Mouse (Mus musculus) A20 (cell line): Measurements from ENCODE around the gene Eva1c.

ENCODE experiments used
- DNase-seq: peaks from one replicate; pipeline ENCODE4 v3.0.0-alpha.2; 2011; ENCODE audit warnings: low read depth, low spot score

Gene Eva1c

GRCm38 (mm10) chr16:90826457-90826856 lies at the start of gene Eva1c:
Gene Eva1c (plus strand): TSS chr16:90826719.
- peak; percentile 27 for DNase-seq

- DNase-seq = no peak
Measured at GRCm38 (mm10) chr16:90779783-90780182, 46.7 kb upstream of the Eva1c start.

GRCm38 (mm10) chr16:90783302-90783701 lies 43.2 kb upstream of the Eva1c start:
- DNase-seq = no peak

GRCm38 (mm10) chr16:90785257-90785656 lies 41.3 kb upstream of the Eva1c start:
- no peak for DNase-seq

- DNase-seq = no peak
Measured at GRCm38 (mm10) chr16:90788580-90788979, 37.9 kb upstream of the Eva1c start.

GRCm38 (mm10) chr16:90790946-90791345 lies 35.6 kb upstream of the Eva1c start:
- DNase-seq = no peak

GRCm38 (mm10) chr16:90792066-90792465 lies 34.5 kb upstream of the Eva1c start:
- DNase-seq = no peak

GRCm38 (mm10) chr16:90792500-90792899 lies 34.0 kb upstream of the Eva1c start:
- DNase-seq = no peak

GRCm38 (mm10) chr16:90794708-90795107 lies 31.8 kb upstream of the Eva1c start:
- no peak for DNase-seq

GRCm38 (mm10) chr16:90798446-90798845 lies 28.1 kb upstream of the Eva1c start:
- DNase-seq = no peak

- peak; percentile 61 for DNase-seq
Measured at GRCm38 (mm10) chr16:90798848-90799247, 27.7 kb upstream of the Eva1c start.

- DNase-seq = no peak
Measured at GRCm38 (mm10) chr16:90799840-90800239, 26.7 kb upstream of the Eva1c start.

- DNase-seq = no peak
Measured at GRCm38 (mm10) chr16:90801251-90801650, 25.3 kb upstream of the Eva1c start.

GRCm38 (mm10) chr16:90801928-90802327 lies 24.6 kb upstream of the Eva1c start:
- peak; percentile 33 for DNase-seq

- no peak for DNase-seq
Measured at GRCm38 (mm10) chr16:90804466-90804865, 22.1 kb upstream of the Eva1c start.

GRCm38 (mm10) chr16:90809975-90810715 lies 16.4 kb upstream of the Eva1c start, which contains the start of gene Urb1:
Gene Urb1 (minus strand): TSS chr16:90810413.
- peak; percentile 96 for DNase-seq

- no peak for DNase-seq
Measured at GRCm38 (mm10) chr16:90810716-90811256, 15.7 kb upstream of the Eva1c start.

- no peak for DNase-seq
Measured at GRCm38 (mm10) chr16:90812086-90812485, 14.4 kb upstream of the Eva1c start.

- DNase-seq = no peak
Measured at GRCm38 (mm10) chr16:90820326-90820725, 6.2 kb upstream of the Eva1c start.

GRCm38 (mm10) chr16:90821046-90821697 lies 5.3 kb upstream of the Eva1c start:
- DNase-seq = no peak

- no peak for DNase-seq
Measured at GRCm38 (mm10) chr16:90822284-90822935, 4.1 kb upstream of the Eva1c start.

- DNase-seq = no peak
Measured at GRCm38 (mm10) chr16:90822981-90823380, 3.5 kb upstream of the Eva1c start.
